Mouse (Mus musculus): ENCODE results near the gene Olfr518.

The Olfr518 gene

GRCm38 (mm10) chr7:108884906-108885305 is at the start of gene Olfr518:
Gene Olfr518, minus strand, starts transcription at chr7:108885006.
- no peak for DNase-seq

DNA sequence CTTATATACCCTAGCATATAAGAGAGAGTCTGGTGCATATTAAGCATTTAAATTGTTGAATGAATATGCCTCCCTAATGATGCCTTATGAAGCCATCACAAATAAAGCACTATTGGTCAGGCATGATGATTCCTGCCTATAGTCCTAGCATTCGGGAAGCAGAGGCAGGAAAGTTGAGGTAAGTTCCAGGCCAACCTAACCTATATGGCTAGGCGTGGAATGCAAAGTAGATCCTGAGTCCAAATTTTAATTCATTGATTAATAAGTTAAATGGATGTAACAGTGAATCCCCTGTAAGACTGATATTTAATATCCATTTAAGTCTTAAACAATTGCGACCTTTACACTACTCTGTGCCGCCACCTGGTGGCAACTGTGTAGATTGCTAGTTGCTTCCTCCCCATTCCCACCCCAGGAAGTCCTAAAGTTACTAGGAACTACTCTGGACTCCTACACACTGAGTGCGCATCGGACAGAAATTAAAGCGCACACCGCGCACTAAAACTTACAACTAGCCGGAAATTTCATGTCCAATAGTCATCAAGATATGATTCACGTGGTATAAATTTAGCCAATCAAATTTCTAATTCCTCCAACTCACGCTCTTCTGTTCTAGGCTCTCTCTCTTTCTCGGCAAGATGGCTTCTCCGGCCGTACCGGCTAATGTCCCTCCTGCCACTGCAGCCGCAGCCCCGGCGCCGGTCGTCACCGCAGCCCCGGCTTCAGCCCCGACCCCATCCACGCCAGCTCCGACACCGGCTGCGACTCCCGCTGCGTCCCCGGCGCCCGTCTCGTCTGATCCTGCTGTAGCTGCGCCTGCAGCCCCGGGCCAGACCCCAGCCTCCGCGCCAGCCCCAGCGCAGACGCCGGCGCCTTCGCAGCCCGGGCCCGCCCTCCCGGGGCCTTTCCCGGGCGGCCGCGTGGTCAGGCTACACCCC is 49.3 kb upstream of the Olfr518 start, which contains the start of gene Eif3f:
Gene Eif3f (plus strand): TSS at position 624 of the 938 bp plus-strand sequence.
- DNase-seq: peak; percentile 100

DNA sequence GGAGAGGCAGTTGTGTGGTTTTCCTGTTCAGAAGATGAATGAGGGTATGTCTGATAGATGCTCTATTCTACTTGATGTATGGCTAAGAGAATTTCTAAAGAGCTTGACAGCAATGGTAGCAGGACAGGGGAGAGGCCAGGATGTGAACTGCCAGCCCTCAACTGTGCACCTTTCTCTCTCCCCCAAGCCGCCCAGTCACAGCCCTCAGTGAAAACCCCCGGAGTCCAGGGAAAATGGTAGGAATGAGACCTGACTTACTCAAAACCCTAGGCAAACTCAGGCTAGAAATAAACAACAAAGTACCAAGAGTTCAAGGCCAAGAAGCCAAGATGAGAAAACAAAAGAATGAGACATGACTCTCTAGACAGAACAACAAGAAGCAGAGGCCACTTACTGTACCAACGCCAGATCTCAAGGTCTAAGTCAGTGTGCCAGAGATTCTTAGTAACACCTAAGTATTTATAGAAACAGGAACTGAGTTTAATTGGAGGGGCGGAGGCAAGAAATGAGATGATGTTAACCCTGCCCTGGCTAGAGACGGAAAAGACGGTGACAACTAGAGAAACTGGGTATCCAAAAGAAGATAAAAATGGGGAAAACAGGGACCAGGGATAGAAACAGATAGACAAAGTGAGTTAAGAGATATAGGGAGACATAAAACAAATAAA is 45.1 kb upstream of the Olfr518 start, which contains the start of gene Nlrp10:
Gene Nlrp10 (minus strand): TSS at position 453 of the 668 bp plus-strand sequence.
- DNase-seq: peak; percentile 81

GRCm38 (mm10) chr7:108928280-108929188 is 43.7 kb upstream of the Olfr518 start:
- DNase-seq: peak; percentile 71

- DNase-seq: no peak
These were observed 42.2 kb upstream of the Olfr518 start for GRCm38 (mm10) chr7:108927043-108927442.

DNA sequence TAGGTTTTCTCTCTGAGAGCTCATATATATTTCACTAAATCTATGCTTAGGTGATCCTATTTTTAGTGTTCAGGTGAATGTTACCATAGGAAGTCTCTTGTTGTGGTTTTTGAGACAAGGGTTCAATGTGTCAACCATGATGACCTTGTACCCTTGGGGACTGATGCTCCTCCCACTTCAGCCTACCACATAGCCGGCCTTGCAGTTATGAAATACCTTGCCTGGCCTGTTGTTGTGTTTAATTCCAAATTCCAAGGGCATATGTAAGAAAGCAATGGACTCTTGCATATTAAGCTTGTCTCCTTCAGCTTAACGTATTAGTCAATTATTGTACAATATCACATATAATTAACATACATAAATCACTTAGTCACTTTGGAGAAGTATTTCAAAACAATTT is 19.2 kb upstream of the Olfr518 start:
- DNase-seq: peak; percentile 40

DNA sequence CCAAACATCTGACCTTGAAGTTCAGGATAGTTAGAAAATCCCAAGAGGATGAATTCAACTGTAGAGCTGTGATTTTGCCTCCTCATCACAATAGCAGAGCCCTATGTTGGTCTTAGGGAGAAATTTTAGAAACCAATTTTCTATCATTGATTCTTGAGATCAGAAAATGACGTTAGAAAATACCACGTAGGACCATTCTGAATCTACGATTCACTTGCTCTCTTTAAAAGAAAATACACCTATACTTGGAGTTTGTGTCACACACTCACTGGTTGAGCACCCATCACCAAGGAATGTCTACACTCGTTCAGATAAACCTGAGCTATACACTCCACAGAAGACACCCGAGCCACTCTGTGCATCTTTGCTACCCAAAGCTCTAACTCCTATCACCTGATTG is 9.5 kb upstream of the Olfr518 start, which contains the start of gene Olfr519:
Gene Olfr519 (minus strand): TSS at position 101 of the 400 bp plus-strand sequence.
- no peak for DNase-seq

GRCm38 (mm10) chr7:108872279-108872678 is 12.5 kb downstream of the Olfr518 start, which contains the start of gene Olfr517:
Gene Olfr517, minus strand, starts transcription at chr7:108872379.
- DNase-seq: no peak

GRCm38 (mm10) chr7:108850429-108850828 is 34.4 kb downstream of the Olfr518 start, which contains the start of gene Olfr516:
Gene Olfr516, minus strand, starts transcription at chr7:108850529.
- peak; percentile 24 for DNase-seq

Measured in heart, adult 11 months (tissue).